Mouse (Mus musculus) heart, postnatal 14 days (tissue): ENCODE measurements at regions not wholly inside any gene's neighbourhood (a gene's known extent, or its start where the extent isn't known, plus 50 kb on each side); places are given as distances from the start of the nearest gene placed in this dataset.

Experiments
- DNase-seq, 2 experiments: peaks; one replicate each; pipeline ENCODE4 v3.0.0; 2021 to 2022
- intact Hi-C: fragments of 180-260 bp; cut with DNase I; formaldehyde crosslinking; loops from one replicate; pipeline ENCODE4 v1.15.1; 2025

DNA sequence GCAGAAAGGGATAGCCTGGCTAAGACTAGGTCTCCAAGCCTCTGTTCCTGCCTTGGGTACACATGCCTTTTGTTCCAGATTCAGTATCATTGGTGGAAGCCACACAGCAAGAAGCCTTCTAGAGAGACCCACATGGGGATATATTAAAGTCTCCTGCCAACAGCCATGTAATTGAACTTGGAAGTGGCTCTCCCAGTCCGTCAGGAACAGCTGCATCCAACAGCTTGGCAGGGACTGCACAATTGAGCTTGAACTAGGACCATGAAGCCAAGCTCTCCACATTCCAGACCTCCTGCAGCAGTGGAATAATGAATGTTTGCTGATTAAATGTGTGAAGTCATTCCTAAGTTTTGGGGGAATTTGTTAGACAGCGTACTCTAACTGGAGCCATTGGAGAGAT, 94.5 kb downstream of the Gpr139 start:
- intact Hi-C loops = no loop called here
- peak in 1 of 2 experiments; percentile 23 for DNase-seq

DNA sequence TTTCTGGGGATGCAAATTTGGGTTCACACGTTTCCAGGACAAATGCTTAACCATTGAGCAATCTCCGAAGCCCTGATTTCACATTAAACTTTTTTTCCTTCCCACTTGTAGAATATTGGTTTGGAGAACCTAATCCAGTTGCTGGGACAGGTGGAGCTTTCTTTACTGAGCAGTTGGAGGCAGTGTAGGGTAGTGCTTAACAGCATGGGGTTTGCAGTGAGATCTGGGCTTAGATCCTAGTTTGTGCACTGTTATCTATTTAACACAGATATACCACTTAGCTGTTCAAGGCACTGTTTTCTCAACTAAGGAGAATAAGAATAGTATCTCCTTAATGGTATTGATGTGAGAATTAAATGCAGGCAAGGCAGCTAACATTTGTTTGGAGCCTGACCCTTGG, 93.5 kb upstream of the Gprc5b start:
- DNase-seq = no peak
- intact Hi-C loops = no loop called here

GRCm38 (mm10) chr7:119087723-119088419, 92.9 kb upstream of the Gprc5b start:
- intact Hi-C loops = no loop called here
- DNase-seq = no peak

GRCm38 (mm10) chr7:119085696-119086451, 90.9 kb upstream of the Gprc5b start:
- no peak for DNase-seq
- intact Hi-C loops = no loop called here

GRCm38 (mm10) chr7:119076712-119077619, 82.0 kb upstream of the Gprc5b start:
- DNase-seq = peak; percentile 7 to 12
- intact Hi-C loops = no loop called here

DNA sequence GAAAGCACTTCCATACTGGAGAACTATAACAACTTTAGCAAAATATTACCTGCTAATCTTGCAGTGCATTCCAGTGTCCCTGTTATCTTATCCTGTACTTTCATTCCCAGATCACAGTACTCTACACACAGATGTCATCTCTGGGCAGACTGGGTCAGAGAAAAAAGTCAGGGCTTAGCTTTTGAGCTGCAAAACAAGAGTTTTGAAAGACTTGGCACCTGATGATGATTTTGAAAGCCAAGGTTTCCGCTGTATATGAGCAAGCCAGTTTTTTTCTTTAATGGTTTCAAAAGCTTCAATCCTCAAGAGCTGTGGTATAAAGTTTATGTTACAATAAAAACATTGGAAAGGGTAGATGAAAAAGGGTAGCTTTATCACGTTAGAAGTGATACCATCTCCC, 71.0 kb upstream of the Gprc5b start:
- intact Hi-C loops = no loop called here
- DNase-seq = no peak
